Mouse (Mus musculus) thymus, postnatal 14 days (tissue): ENCODE measurements around the gene Polr2j.

Experiments used
- DNase-seq: peaks from one replicate; pipeline ENCODE4 v3.0.0; 2021

Polr2j gene

GRCm38 (mm10) chr5:136115891-136116783 is at the start of gene Polr2j:
TSS of gene Polr2j (plus strand) at chr5:136116631.
- DNase-seq: peak; percentile 97

GRCm38 (mm10) chr5:136069411-136069810 is 47.0 kb upstream of the Polr2j start:
- DNase-seq: no peak

GRCm38 (mm10) chr5:136073051-136073450 is 43.4 kb upstream of the Polr2j start:
- no peak for DNase-seq

GRCm38 (mm10) chr5:136073526-136073925 is 42.9 kb upstream of the Polr2j start:
- DNase-seq: no peak

GRCm38 (mm10) chr5:136075076-136075475 is 41.4 kb upstream of the Polr2j start:
- no peak for DNase-seq

GRCm38 (mm10) chr5:136076284-136076683 is 40.1 kb upstream of the Polr2j start:
- no peak for DNase-seq

GRCm38 (mm10) chr5:136077001-136077550 is 39.4 kb upstream of the Polr2j start:
- DNase-seq: no peak

- no peak for DNase-seq
Observed at GRCm38 (mm10) chr5:136078136-136078535, 38.3 kb upstream of the Polr2j start.

GRCm38 (mm10) chr5:136082345-136082744 is 34.1 kb upstream of the Polr2j start:
- peak; percentile 25 for DNase-seq

GRCm38 (mm10) chr5:136083669-136084107 is 32.7 kb upstream of the Polr2j start, which contains the start of gene Rasa4:
TSS of gene Rasa4 (plus strand) at chr5:136083916.
- peak; percentile 97 for DNase-seq

GRCm38 (mm10) chr5:136084144-136084881 is 32.1 kb upstream of the Polr2j start:
- DNase-seq: peak; percentile 36

- DNase-seq: peak; percentile 70
Observed at GRCm38 (mm10) chr5:136084891-136085651, 31.4 kb upstream of the Polr2j start.

GRCm38 (mm10) chr5:136086290-136086689 is 30.1 kb upstream of the Polr2j start:
- no peak for DNase-seq

GRCm38 (mm10) chr5:136088821-136089575 is 27.4 kb upstream of the Polr2j start:
- no peak for DNase-seq

GRCm38 (mm10) chr5:136091927-136092326 is 24.5 kb upstream of the Polr2j start:
- peak; percentile 73 for DNase-seq

- no peak for DNase-seq
Observed at GRCm38 (mm10) chr5:136094249-136095010, 22.0 kb upstream of the Polr2j start.

- no peak for DNase-seq
Observed at GRCm38 (mm10) chr5:136095089-136095488, 21.3 kb upstream of the Polr2j start.

GRCm38 (mm10) chr5:136098536-136098935 is 17.9 kb upstream of the Polr2j start:
- DNase-seq: no peak

GRCm38 (mm10) chr5:136102099-136102820 is 14.2 kb upstream of the Polr2j start:
- DNase-seq: peak; percentile 82

- peak; percentile 36 for DNase-seq
Observed at GRCm38 (mm10) chr5:136104511-136104910, 11.9 kb upstream of the Polr2j start.
